Mouse (Mus musculus): ENCODE measurements around the gene Rack1. TPM values are rescaled to one million over a fixed set of nuclear protein-coding genes. Genes with fewer than 3 reads are reported as not detected.
"Not testable (repeated sequence)": the region's sequence is repeated elsewhere in the genome, so short reads cannot be mapped to it uniquely, and the experiment has no call there.

Rack1 gene
- total RNA-seq, 2 experiments from 2014 or later: 226 to 240 TPM

- no peak for DNase-seq (ENCODE audit: low spot score in 2 of 2)
- H3K27ac ChIP-seq: no peak overlapping the region
- TF ChIP-seq CTCF (conservative IDR thresholded peaks at IDR 0.05): peak; percentile 40
- no peak overlapping the region for H3K4me3 ChIP-seq
Observed at GRCm38 (mm10) chr11:48782243-48782642, 17.9 kb upstream of the Rack1 start.

DNA sequence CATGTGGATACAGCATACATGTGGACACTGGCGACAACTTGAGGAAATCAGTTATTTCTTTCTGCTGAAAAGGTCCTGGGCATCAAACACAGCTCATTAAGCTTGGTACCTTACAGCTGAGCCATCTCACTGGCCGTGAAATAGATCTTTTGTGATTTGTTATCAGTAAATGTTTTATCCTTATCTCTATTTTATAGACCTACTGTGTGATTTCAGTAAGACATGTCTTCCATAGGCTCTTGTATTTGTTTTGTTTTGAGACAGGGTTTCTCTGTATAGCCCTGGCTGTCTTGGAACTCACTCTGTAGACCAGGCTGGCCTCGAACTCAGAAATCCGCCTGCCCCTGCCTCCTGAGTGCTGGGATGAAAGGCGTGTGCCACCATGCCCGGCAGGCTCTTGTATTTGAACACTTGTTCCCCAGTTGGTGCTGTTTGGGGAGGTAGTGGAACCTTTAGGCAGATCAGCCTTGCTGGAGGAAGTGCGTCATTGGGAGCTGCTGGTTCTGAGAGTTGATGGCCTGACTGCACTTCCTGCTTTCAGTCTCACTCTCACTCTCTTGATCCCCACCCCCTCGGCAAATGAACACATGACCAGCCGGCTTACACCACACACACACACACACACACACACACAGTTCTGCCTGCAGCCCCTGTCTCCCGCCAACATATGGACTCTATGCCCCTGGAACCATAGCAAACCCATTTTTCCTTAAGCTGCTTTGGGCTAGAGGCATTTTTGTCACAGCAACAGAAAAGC, 12.5 kb upstream of the Rack1 start:
- peak overlapping the region; percentile 56; the same call in 1 of the 2 replicates for H3K4me3 ChIP-seq
- H3K27ac ChIP-seq: no peak overlapping the region
- TF ChIP-seq CTCF (conservative IDR thresholded peaks at IDR 0.05): no peak
- DNase-seq (ENCODE audit: low spot score in 2 of 2): no peak

- peak; percentile 81 for TF ChIP-seq CTCF (conservative IDR thresholded peaks at IDR 0.05)
- H3K4me3 ChIP-seq: peak overlapping the region; percentile 56
- DNase-seq (ENCODE audit: low spot score in 2 of 2): peak; percentile 69 to 71
- peak overlapping the region; percentile 70; the same call in 1 of the 2 replicates for H3K27ac ChIP-seq
Observed at GRCm38 (mm10) chr11:48788311-48789089, 11.6 kb upstream of the Rack1 start.

DNA sequence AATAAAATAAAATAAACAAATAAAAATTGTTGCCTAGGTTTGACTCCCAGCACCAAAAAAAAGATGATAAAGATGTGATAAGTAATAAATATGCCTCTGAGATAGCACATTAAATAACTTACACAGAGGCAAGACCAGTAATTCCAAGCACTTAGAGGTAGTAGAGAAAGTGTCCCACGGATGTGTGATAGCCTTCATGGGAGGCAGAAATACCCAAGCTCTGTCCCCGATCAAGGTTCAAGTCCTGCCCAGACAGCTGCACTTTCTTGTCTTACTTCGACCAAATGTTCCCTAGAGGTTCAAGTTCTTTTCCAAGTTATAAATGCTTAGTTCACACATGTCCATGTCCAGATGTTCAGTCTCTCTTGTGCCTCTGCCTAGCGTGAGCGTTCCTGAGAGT, 10.9 kb upstream of the Rack1 start:
- Histone ChIP-seq H3K4me3 (no peak overlapping the region), H3K27ac (no peak overlapping the region)
- DNase-seq (ENCODE audit: low spot score in 2 of 2): no peak
- no peak for TF ChIP-seq CTCF (conservative IDR thresholded peaks at IDR 0.05)

- peak; percentile 82 to 85 for DNase-seq (ENCODE audit: low spot score in 2 of 2)
- Histone ChIP-seq H3K4me3 (peak overlapping the region; percentile 48), H3K27ac (no peak overlapping the region)
- TF ChIP-seq CTCF (conservative IDR thresholded peaks at IDR 0.05): peak; percentile 92
Observed at GRCm38 (mm10) chr11:48789973-48790823, 9.9 kb upstream of the Rack1 start.

DNA sequence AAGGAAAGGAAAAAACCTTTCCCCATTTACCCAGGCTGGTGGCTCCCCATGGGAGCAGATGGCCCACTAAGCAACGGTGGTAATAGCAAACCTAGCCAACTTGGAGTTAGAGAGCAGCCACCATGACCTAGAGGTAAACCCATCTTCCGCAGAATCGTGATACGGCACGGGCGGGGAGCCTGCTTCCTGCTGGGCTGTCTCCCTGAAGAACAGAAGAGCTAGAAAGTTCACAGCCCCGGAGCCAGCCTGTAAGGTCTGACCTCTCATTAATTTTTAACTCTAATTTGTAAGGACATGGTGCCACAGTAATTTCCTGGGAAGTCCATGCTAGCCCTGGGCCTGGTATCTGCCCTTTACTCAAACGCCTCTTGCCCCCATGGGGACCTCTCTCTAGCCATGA, 9.2 kb upstream of the Rack1 start:
- H3K4me3 ChIP-seq: no peak overlapping the region
- DNase-seq (ENCODE audit: low spot score in 2 of 2): no peak
- no peak for TF ChIP-seq CTCF (conservative IDR thresholded peaks at IDR 0.05)
- no peak overlapping the region for H3K27ac ChIP-seq

- not testable (repeated sequence) for H3K4me3 ChIP-seq; H3K27ac ChIP-seq; DNase-seq (ENCODE audit: low spot score in 2 of 2)
Observed at GRCm38 (mm10) chr11:48791894-48792293, 8.2 kb upstream of the Rack1 start.

- DNase-seq (ENCODE audit: low spot score in 2 of 2): no peak
Observed at GRCm38 (mm10) chr11:48793184-48793583, 6.9 kb upstream of the Rack1 start.

GRCm38 (mm10) chr11:48795221-48795620, 4.9 kb upstream of the Rack1 start:
- no peak overlapping the region for H3K4me3 ChIP-seq
- no peak overlapping the region for H3K27ac ChIP-seq
- peak; percentile 62 for TF ChIP-seq CTCF (conservative IDR thresholded peaks at IDR 0.05)
- no peak for DNase-seq (ENCODE audit: low spot score in 2 of 2)

More at GRCm38 (mm10) chr11:48793184-48793583, 6.9 kb upstream of the Rack1 start:
- Histone ChIP-seq H3K4me3 (no peak overlapping the region), H3K27ac (no peak overlapping the region)
- no peak for TF ChIP-seq CTCF (conservative IDR thresholded peaks at IDR 0.05)

- H3K27ac ChIP-seq: no peak overlapping the region
- H3K4me3 ChIP-seq: no peak overlapping the region
- TF ChIP-seq CTCF (conservative IDR thresholded peaks at IDR 0.05): no peak
- no peak for DNase-seq (ENCODE audit: low spot score in 2 of 2)
Observed at GRCm38 (mm10) chr11:48796290-48796689, 3.8 kb upstream of the Rack1 start.

DNA sequence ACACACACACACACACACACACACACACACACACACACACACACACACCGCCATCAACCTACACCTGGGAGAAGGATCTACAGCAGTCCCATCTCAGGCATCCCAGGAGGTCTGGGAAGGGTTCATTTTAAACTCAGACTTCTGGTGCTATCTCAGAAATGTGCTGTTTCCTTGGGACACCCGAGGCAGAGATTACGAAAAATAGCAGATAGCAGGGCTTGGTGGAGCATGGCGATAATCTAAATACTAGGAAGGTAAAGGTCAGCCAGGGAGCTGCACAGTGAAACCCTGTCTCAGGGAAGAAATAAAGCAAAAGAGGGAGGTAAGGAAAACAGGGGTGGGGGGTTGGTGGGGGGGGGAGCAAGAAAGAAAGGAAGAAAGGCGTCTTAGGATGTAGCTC, 2.8 kb upstream of the Rack1 start:
- no peak overlapping the region for H3K27ac ChIP-seq
- DNase-seq (ENCODE audit: low spot score in 2 of 2): no peak
- no peak for TF ChIP-seq CTCF (conservative IDR thresholded peaks at IDR 0.05)
- no peak overlapping the region for H3K4me3 ChIP-seq

GRCm38 (mm10) chr11:48798308-48798707, 1.8 kb upstream of the Rack1 start:
- DNase-seq (ENCODE audit: low spot score in 2 of 2): no peak
- no peak for TF ChIP-seq CTCF (conservative IDR thresholded peaks at IDR 0.05)
- no peak overlapping the region for H3K27ac ChIP-seq
- H3K4me3 ChIP-seq: no peak overlapping the region
